Mouse (Mus musculus) cerebellum, adult 2 months (tissue): ENCODE results near the gene Dgat2.

ENCODE experiments used
- CTCF ChIP-seq: fragments of 200-500 bp; IDR thresholded peaks from 2 replicates; pipeline ENCODE4 v1.5.1; 2011; ENCODE audit warnings: low read depth, mild to moderate bottlenecking, control low read depth, low read length, moderate library complexity, borderline replicate concordance; ENCODE audit not compliant: insufficient read depth
- POLR2A ChIP-seq: fragments of 200-500 bp; IDR thresholded peaks from 2 replicates; pipeline ENCODE4 v1.6.1; 2011; ENCODE audit warnings: low read length, control low read depth, borderline replicate concordance; ENCODE audit not compliant: insufficient read depth

GRCm38 (mm10) chr7:99149017-99149416, 33.5 kb downstream of the Dgat2 start:
- TF ChIP-seq POLR2A (no peak), CTCF (no peak)
